Mouse (Mus musculus) bone marrow macrophage, adult 2 months (primary cell): ENCODE data around the gene Speer4f2.

ENCODE experiments used
- CTCF ChIP-seq: IDR thresholded peaks from 2 replicates; pipeline ENCODE4 v1.5.1; 2012; ENCODE audit warnings: low read depth, mild to moderate bottlenecking, low read length, moderate library complexity
- POLR2A ChIP-seq: IDR thresholded peaks from 2 replicates; pipeline ENCODE4 v1.6.1; 2012; ENCODE audit warnings: mild to moderate bottlenecking, low read depth, low read length, borderline replicate concordance

GRCm38 (mm10) chr5:17419921-17420320 is 46.9 kb downstream of the Speer4f2 start:
- no peak for TF ChIP-seq CTCF
- no peak for TF ChIP-seq POLR2A
